Mouse (Mus musculus) forebrain, embryonic 10.5 days (tissue): ENCODE results near the gene Camsap2. TPM values are rescaled to one million over a fixed set of nuclear protein-coding genes. Genes with fewer than 3 reads are reported as not detected.

Source experiments
- DNase-seq: peaks from one replicate; pipeline ENCODE4 v3.0.0-alpha.2; 2017; ENCODE audit warnings: low spot score; ENCODE audit errors: extremely low spot score
- H3K27ac ChIP-seq: fragments of 300-500 bp; sonication (generic); 2 replicates; pipeline ENCODE4 v1.5.1; 2016; ENCODE audit warnings: mild to moderate bottlenecking
- H3K27me3 ChIP-seq: fragments of 300-500 bp; sonication (generic); 2 replicates; pipeline ENCODE4 v1.6.1; 2016; ENCODE audit warnings: mild to moderate bottlenecking; ENCODE audit not compliant: poor library complexity, severe bottlenecking
- H3K36me3 ChIP-seq: fragments of 300-500 bp; sonication (generic); replicated peaks from 2 replicates; pipeline ENCODE4 v1.6.1; 2016; ENCODE audit warnings: mild to moderate bottlenecking, moderate library complexity
- H3K4me1 ChIP-seq: fragments of 300-500 bp; sonication (generic); 2 replicates; pipeline ENCODE4 v1.6.1; 2016
- H3K4me3 ChIP-seq: fragments of 300-500 bp; sonication (generic); 2 replicates; pipeline ENCODE4 v1.5.1; 2016; ENCODE audit warnings: mild to moderate bottlenecking, moderate library complexity
- H3K9me3 ChIP-seq: fragments of 300-500 bp; sonication (generic); 2 replicates; pipeline ENCODE4 v1.6.1; 2016; ENCODE audit warnings: mild to moderate bottlenecking, moderate library complexity
- WGBS: fragments of 180-500 bp; shearing (Covaris S2); methylation state at CpG from one replicate; pipeline ENCODE4 v1.1.7; 2016; 5-methylcytosine and 5-hydroxymethylcytosine counted together
- polyA plus RNA-seq: library from polyadenylated mRNA; unstranded; fragments of >200 nt; fragmentation: Nextera tagmentation; extraction: Ambion mirVana; gene quantifications from 2 replicates; pipeline ENCODE4 v1.2.1, GENCODE M21; 2016

Camsap2 gene
- polyA plus RNA-seq, 1 experiment from 2014 or later: 12.9 TPM

GRCm38 (mm10) chr1:136244469-136244868, 101.4 kb downstream of the Camsap2 start:
- no peaks in the 10 kb centered on the region for H3K36me3 ChIP-seq
- no peak overlapping the region for H3K4me3 ChIP-seq
- WGBS: 93% methylated on average over 4 of the region's 5 CpGs
- H3K4me1 ChIP-seq: no peaks in the 10 kb centered on the region
- H3K9me3 ChIP-seq: no peaks in the 10 kb centered on the region
- no peaks in the 10 kb centered on the region for H3K27me3 ChIP-seq
- no peak for DNase-seq
- H3K27ac ChIP-seq: no peak overlapping the region

GRCm38 (mm10) chr1:136241801-136242200, 104.1 kb downstream of the Camsap2 start:
- no peak for DNase-seq
- WGBS: 90% methylated on average over 7 of the region's 7 CpGs
- Histone ChIP-seq H3K36me3 (no peaks in the 10 kb centered on the region), H3K27me3 (peaks cover 6% of the 10 kb centered on the region; the same call in 1 of the 2 replicates), H3K27ac (no peak overlapping the region), H3K4me1 (no peaks in the 10 kb centered on the region), H3K9me3 (no peaks in the 10 kb centered on the region), H3K4me3 (no peak overlapping the region)

GRCm38 (mm10) chr1:136238495-136238894, 107.4 kb downstream of the Camsap2 start:
- no peak overlapping the region for H3K4me3 ChIP-seq
- H3K27me3 ChIP-seq: peaks cover 24% of the 10 kb centered on the region
- no peaks in the 10 kb centered on the region for H3K9me3 ChIP-seq
- no peak for DNase-seq
- H3K36me3 ChIP-seq: no peaks in the 10 kb centered on the region
- H3K4me1 ChIP-seq: peaks cover 16% of the 10 kb centered on the region
- no peak overlapping the region for H3K27ac ChIP-seq
- 87% methylated on average over 4 of the region's 4 CpGs for WGBS

GRCm38 (mm10) chr1:136234595-136235092, 111.3 kb downstream of the Camsap2 start:
- Histone ChIP-seq H3K27ac (peak overlapping the region; percentile 95), H3K4me1 (peaks cover 50% of the 10 kb centered on the region), H3K4me3 (peak overlapping the region; percentile 72), H3K27me3 (peaks cover 36% of the 10 kb centered on the region), H3K36me3 (no peaks in the 10 kb centered on the region), H3K9me3 (no peaks in the 10 kb centered on the region)
- under 1% methylated on average over 9 of the region's 9 CpGs for WGBS
- no peak for DNase-seq

- WGBS: under 1% methylated on average over 51 of the region's 51 CpGs
- DNase-seq: peak; percentile 93
- H3K36me3 ChIP-seq: no peaks in the 10 kb centered on the region
- peak within 1 kb of the TSS; percentile 72 for H3K4me3 ChIP-seq
- H3K9me3 ChIP-seq: no peaks in the 10 kb centered on the region
- H3K4me1 ChIP-seq: peaks cover 56% of the 10 kb centered on the region
- H3K27ac ChIP-seq: peak within 1 kb of the TSS; percentile 95
- H3K27me3 ChIP-seq: peaks cover 37% of the 10 kb centered on the region
Observed at GRCm38 (mm10) chr1:136233892-136234594, 111.9 kb downstream of the Camsap2 start, which contains the start of gene Inava. Inava (minus strand) TSS chr1:136234264.

- H3K4me1 ChIP-seq: peaks cover 64% of the 10 kb centered on the region
Observed at GRCm38 (mm10) chr1:136232986-136233790, 112.7 kb downstream of the Camsap2 start.

GRCm38 (mm10) chr1:136232285-136232926, 113.5 kb downstream of the Camsap2 start:
- peak; percentile 44 for DNase-seq
- H3K9me3 ChIP-seq: no peaks in the 10 kb centered on the region
- WGBS: 2% methylated on average over 9 of the region's 9 CpGs
- peaks cover 70% of the 10 kb centered on the region for H3K4me1 ChIP-seq
- peaks cover 11% of the 10 kb centered on the region for H3K36me3 ChIP-seq
- H3K27ac ChIP-seq: peak overlapping the region; percentile 95
- H3K4me3 ChIP-seq: peak overlapping the region; percentile 72
- H3K27me3 ChIP-seq: peaks cover 37% of the 10 kb centered on the region

More at GRCm38 (mm10) chr1:136232986-136233790, 112.7 kb downstream of the Camsap2 start:
- WGBS: under 1% methylated on average over 23 of the region's 23 CpGs
- H3K4me3 ChIP-seq: peak overlapping the region; percentile 72
- H3K27me3 ChIP-seq: peaks cover 37% of the 10 kb centered on the region
- H3K36me3 ChIP-seq: peaks cover 4% of the 10 kb centered on the region
- no peaks in the 10 kb centered on the region for H3K9me3 ChIP-seq
- peak; percentile 64 for DNase-seq
- peak overlapping the region; percentile 95 for H3K27ac ChIP-seq

- Histone ChIP-seq H3K4me3 (peak overlapping the region; percentile 72), H3K9me3 (no peaks in the 10 kb centered on the region), H3K36me3 (peaks cover 19% of the 10 kb centered on the region), H3K27ac (peak overlapping the region; percentile 80), H3K27me3 (peaks cover 34% of the 10 kb centered on the region), H3K4me1 (peaks cover 70% of the 10 kb centered on the region)
- 3% methylated on average over 6 of the region's 6 CpGs for WGBS
- DNase-seq: no peak
Observed at GRCm38 (mm10) chr1:136231596-136231995, 114.3 kb downstream of the Camsap2 start.

- H3K4me1 ChIP-seq: peaks cover 73% of the 10 kb centered on the region
- 19% methylated on average over 11 of the region's 11 CpGs for WGBS
Observed at GRCm38 (mm10) chr1:136230201-136230600, 115.7 kb downstream of the Camsap2 start.

GRCm38 (mm10) chr1:136229040-136229373, 116.9 kb downstream of the Camsap2 start:
- peaks cover 62% of the 10 kb centered on the region for H3K4me1 ChIP-seq
- no peaks in the 10 kb centered on the region for H3K9me3 ChIP-seq
- H3K27ac ChIP-seq: peak overlapping the region; percentile 80
- H3K27me3 ChIP-seq: peaks cover 16% of the 10 kb centered on the region; the same call in 1 of the 2 replicates
- DNase-seq: no peak
- H3K4me3 ChIP-seq: peak overlapping the region; percentile 72; the same call in 1 of the 2 replicates
- WGBS: 7% methylated on average over 6 of the region's 6 CpGs
- peaks cover 45% of the 10 kb centered on the region for H3K36me3 ChIP-seq

More at GRCm38 (mm10) chr1:136230201-136230600, 115.7 kb downstream of the Camsap2 start:
- peak overlapping the region; percentile 72 for H3K4me3 ChIP-seq
- peak overlapping the region; percentile 80 for H3K27ac ChIP-seq
- H3K9me3 ChIP-seq: no peaks in the 10 kb centered on the region
- peaks cover 33% of the 10 kb centered on the region for H3K36me3 ChIP-seq
- H3K27me3 ChIP-seq: peaks cover 20% of the 10 kb centered on the region
- no peak for DNase-seq

- Histone ChIP-seq H3K4me3 (peak overlapping the region; percentile 72; the same call in 1 of the 2 replicates), H3K27me3 (peaks cover 16% of the 10 kb centered on the region; the same call in 1 of the 2 replicates), H3K36me3 (peaks cover 51% of the 10 kb centered on the region), H3K4me1 (peaks cover 57% of the 10 kb centered on the region), H3K27ac (peak overlapping the region; percentile 80), H3K9me3 (no peaks in the 10 kb centered on the region)
- WGBS: 19% methylated on average over 13 of the region's 13 CpGs
- DNase-seq: no peak
Observed at GRCm38 (mm10) chr1:136228328-136229039, 117.4 kb downstream of the Camsap2 start.

- H3K27me3 ChIP-seq: peaks cover 16% of the 10 kb centered on the region; the same call in 1 of the 2 replicates
- DNase-seq: no peak
- peaks cover 55% of the 10 kb centered on the region for H3K4me1 ChIP-seq
- H3K9me3 ChIP-seq: no peaks in the 10 kb centered on the region
- H3K27ac ChIP-seq: peak overlapping the region; percentile 80
- H3K36me3 ChIP-seq: peaks cover 57% of the 10 kb centered on the region
- no peak overlapping the region for H3K4me3 ChIP-seq
- 81% methylated on average over 4 of the region's 4 CpGs for WGBS
Observed at GRCm38 (mm10) chr1:136227870-136228269, 118.0 kb downstream of the Camsap2 start.
